Mouse (Mus musculus): Measurements from ENCODE around the gene Oser1.

DNA sequence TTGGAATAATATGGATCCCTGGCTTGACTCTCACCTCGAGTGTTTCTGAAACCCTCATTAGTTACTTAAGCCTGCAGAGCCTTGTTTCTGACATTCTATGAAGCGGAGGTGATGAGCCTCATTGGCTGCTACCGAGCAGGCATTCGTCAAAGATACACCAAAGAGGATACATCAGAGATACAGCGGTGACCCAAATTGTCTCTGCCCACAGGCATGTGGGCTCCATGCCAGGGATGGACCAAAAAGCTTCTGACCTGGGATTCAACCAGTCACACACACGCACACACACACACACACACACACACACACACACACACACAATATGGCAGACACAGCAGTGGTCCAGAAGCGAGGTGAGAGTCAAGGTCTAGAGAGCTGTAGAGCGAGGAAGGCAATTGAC, 43.3 kb downstream of the Oser1 start:
- TF ChIP-seq CTCF (conservative IDR thresholded peaks at IDR 0.05; ENCODE audit: low read length) (no peak), NANOG (IDR thresholded peaks at IDR 0.05; ENCODE audit: borderline replicate concordance, low read length) (no peak), POU5F1 (IDR thresholded peaks at IDR 0.05; ENCODE audit: borderline replicate concordance, low read length) (no peak)

Data from E14TG2a.4 (cell line).